Mouse (Mus musculus): ENCODE results near the gene Pbx4.
A peak's percentile ranks its signal among the peaks of the same experiment; 100 is the strongest.

The Pbx4 gene

GRCm38 (mm10) chr8:69900895-69901451 is 68.7 kb downstream of the Pbx4 start:
- no peak for DNase-seq (ENCODE audit: low read depth)

GRCm38 (mm10) chr8:69901484-69902162 is 69.3 kb downstream of the Pbx4 start:
- peak; percentile 99 for DNase-seq (ENCODE audit: low read depth)

GRCm38 (mm10) chr8:69902163-69903062 is 70.1 kb downstream of the Pbx4 start, which contains the start of the genes Tssk6, Ndufa13 and Yjefn3:
TSS of gene Tssk6 (plus strand) at chr8:69902184.
TSS of gene Ndufa13 (minus strand) at chr8:69902558.
TSS of gene Yjefn3 (minus strand) at chr8:69902712.
- DNase-seq (ENCODE audit: low read depth) = peak; percentile 46

- peak; percentile 99 for DNase-seq (ENCODE audit: low read depth)
Measured at GRCm38 (mm10) chr8:69903063-69903542, 70.8 kb downstream of the Pbx4 start.

GRCm38 (mm10) chr8:69904096-69904495 is 71.8 kb downstream of the Pbx4 start:
- no peak for DNase-seq (ENCODE audit: low read depth)

- no peak for DNase-seq (ENCODE audit: low read depth)
Measured at GRCm38 (mm10) chr8:69906260-69906659, 74.0 kb downstream of the Pbx4 start.

GRCm38 (mm10) chr8:69907106-69907505 is 74.8 kb downstream of the Pbx4 start:
- peak; percentile 66 for DNase-seq (ENCODE audit: low read depth)

- DNase-seq (ENCODE audit: low read depth) = no peak
Measured at GRCm38 (mm10) chr8:69911917-69912316, 79.6 kb downstream of the Pbx4 start.

GRCm38 (mm10) chr8:69912478-69913074 is 80.3 kb downstream of the Pbx4 start:
- DNase-seq (ENCODE audit: low read depth) = no peak

GRCm38 (mm10) chr8:69914526-69914925 is 82.2 kb downstream of the Pbx4 start:
- no peak for DNase-seq (ENCODE audit: low read depth)

GRCm38 (mm10) chr8:69915748-69916147 is 83.5 kb downstream of the Pbx4 start:
- peak; percentile 18 for DNase-seq (ENCODE audit: low read depth)

- DNase-seq (ENCODE audit: low read depth) = peak; percentile 79
Measured at GRCm38 (mm10) chr8:69918506-69918905, 86.2 kb downstream of the Pbx4 start.

- DNase-seq (ENCODE audit: low read depth) = peak; percentile 100
Measured at GRCm38 (mm10) chr8:69919010-69919409, 86.7 kb downstream of the Pbx4 start.

- DNase-seq (ENCODE audit: low read depth) = peak; percentile 97
Measured at GRCm38 (mm10) chr8:69919876-69920662, 87.8 kb downstream of the Pbx4 start.

- DNase-seq (ENCODE audit: low read depth) = peak; percentile 26
Measured at GRCm38 (mm10) chr8:69921141-69921540, 88.8 kb downstream of the Pbx4 start.

All from 416B (cell line).